Mouse (Mus musculus): ENCODE data around the gene Mpnd. TPM values are rescaled to one million over a fixed set of nuclear protein-coding genes. Genes with fewer than 3 reads are reported as not detected.

Mpnd gene
- polyA plus RNA-seq, 1 experiment from 2014 or later: 156 TPM

GRCm38 (mm10) chr17:55964496-55964895, 41.0 kb upstream of the Mpnd start:
- no peaks in the 10 kb centered on the region for H3K27me3 ChIP-seq
- peaks cover 36% of the 10 kb centered on the region for H3K4me1 ChIP-seq (replicated peaks)
- no peak for ATAC-seq (ENCODE audit: low read depth)
- WGBS: 91% methylated on average over 10 of the region's 10 CpGs
- H3K4me3 ChIP-seq: no peak overlapping the region
- H3K27ac ChIP-seq (replicated peaks): no peak overlapping the region
- no peak overlapping the region for H3K4me2 ChIP-seq
- no peak overlapping the region for H3K9ac ChIP-seq
- H3K9me3 ChIP-seq: no peaks in the 10 kb centered on the region
- H3K36me3 ChIP-seq: peaks cover 68% of the 10 kb centered on the region

- no peak for ATAC-seq (ENCODE audit: low read depth)
- no peak overlapping the region for H3K9ac ChIP-seq
- no peaks in the 10 kb centered on the region for H3K9me3 ChIP-seq
- H3K27ac ChIP-seq (replicated peaks): no peak overlapping the region
- no peak overlapping the region for H3K4me3 ChIP-seq
- no peak overlapping the region for H3K4me2 ChIP-seq
- H3K36me3 ChIP-seq: peaks cover 68% of the 10 kb centered on the region
- WGBS: 86% methylated on average over 9 of the region's 9 CpGs
- H3K4me1 ChIP-seq (replicated peaks): peaks cover 36% of the 10 kb centered on the region
- H3K27me3 ChIP-seq: no peaks in the 10 kb centered on the region
Measured at GRCm38 (mm10) chr17:55964996-55965395, 40.5 kb upstream of the Mpnd start.

- no peak overlapping the region for H3K9ac ChIP-seq
- WGBS: 100% methylated on average over 4 of the region's 4 CpGs
- ATAC-seq (ENCODE audit: low read depth): no peak
- H3K9me3 ChIP-seq: no peaks in the 10 kb centered on the region
- no peak overlapping the region for H3K27ac ChIP-seq (replicated peaks)
- no peaks in the 10 kb centered on the region for H3K27me3 ChIP-seq
- H3K4me3 ChIP-seq: no peak overlapping the region
- H3K36me3 ChIP-seq: peaks cover 53% of the 10 kb centered on the region
- peaks cover 51% of the 10 kb centered on the region for H3K4me1 ChIP-seq (replicated peaks)
- no peak overlapping the region for H3K4me2 ChIP-seq
Measured at GRCm38 (mm10) chr17:55967186-55967585, 38.3 kb upstream of the Mpnd start.

GRCm38 (mm10) chr17:55968210-55968609, 37.3 kb upstream of the Mpnd start:
- H3K27me3 ChIP-seq: no peaks in the 10 kb centered on the region
- peak overlapping the region; percentile 93 for H3K27ac ChIP-seq (replicated peaks)
- no peak overlapping the region for H3K4me3 ChIP-seq
- ATAC-seq (ENCODE audit: low read depth): no peak
- peaks cover 58% of the 10 kb centered on the region for H3K4me1 ChIP-seq (replicated peaks)
- no peaks in the 10 kb centered on the region for H3K9me3 ChIP-seq
- peaks cover 54% of the 10 kb centered on the region for H3K36me3 ChIP-seq
- H3K9ac ChIP-seq: peak overlapping the region; percentile 96; the same call in 1 of the 2 replicates
- 57% methylated on average over 7 of the region's 7 CpGs for WGBS
- H3K4me2 ChIP-seq: no peak overlapping the region

- ATAC-seq (ENCODE audit: low read depth): peak; percentile 75
- H3K9ac ChIP-seq: peak overlapping the region; percentile 96
- H3K4me2 ChIP-seq: peak overlapping the region; percentile 88
- H3K27me3 ChIP-seq: no peaks in the 10 kb centered on the region
- H3K36me3 ChIP-seq: peaks cover 53% of the 10 kb centered on the region
- H3K9me3 ChIP-seq: no peaks in the 10 kb centered on the region
- peak overlapping the region; percentile 69 for H3K4me3 ChIP-seq
- H3K27ac ChIP-seq (replicated peaks): peak overlapping the region; percentile 93
- peaks cover 62% of the 10 kb centered on the region for H3K4me1 ChIP-seq (replicated peaks)
- WGBS: 8% methylated on average over 14 of the region's 14 CpGs
Measured at GRCm38 (mm10) chr17:55969560-55969959, 36.0 kb upstream of the Mpnd start.

GRCm38 (mm10) chr17:55969966-55970891, 35.3 kb upstream of the Mpnd start, which contains the start of gene Shd:
Gene Shd, plus strand, starts transcription at chr17:55970467.
- ATAC-seq (ENCODE audit: low read depth): peak; percentile 59
- Histone ChIP-seq H3K27me3 (no peaks in the 10 kb centered on the region), H3K36me3 (peaks cover 52% of the 10 kb centered on the region), H3K4me1 (replicated peaks) (peaks cover 62% of the 10 kb centered on the region), H3K9ac (peak within 1 kb of the TSS; percentile 96), H3K27ac (replicated peaks) (peak within 1 kb of the TSS; percentile 93), H3K4me2 (peak within 1 kb of the TSS; percentile 88), H3K4me3 (peak within 1 kb of the TSS; percentile 69), H3K9me3 (no peaks in the 10 kb centered on the region)
- WGBS: 7% methylated on average over 54 of the region's 55 CpGs

GRCm38 (mm10) chr17:55971453-55971852, 34.1 kb upstream of the Mpnd start:
- whole genome bisulfite sequencing: 24% methylated on average over 22 of the region's 22 CpGs
- peak overlapping the region; percentile 96 for H3K9ac ChIP-seq
- peak overlapping the region; percentile 88 for H3K4me2 ChIP-seq
- H3K27me3 ChIP-seq: no peaks in the 10 kb centered on the region
- peak overlapping the region; percentile 69 for H3K4me3 ChIP-seq
- H3K4me1 ChIP-seq (replicated peaks): peaks cover 67% of the 10 kb centered on the region
- H3K36me3 ChIP-seq: peaks cover 48% of the 10 kb centered on the region
- H3K27ac ChIP-seq (replicated peaks): 0 out of 2 replicates have a peak overlapping the region, but pooled peaks have one; percentile 93
- no peak for ATAC-seq (ENCODE audit: low read depth)
- no peaks in the 10 kb centered on the region for H3K9me3 ChIP-seq

GRCm38 (mm10) chr17:55976255-55976862, 29.2 kb upstream of the Mpnd start:
- no peaks in the 10 kb centered on the region for H3K27me3 ChIP-seq
- no peak overlapping the region for H3K4me3 ChIP-seq
- peak overlapping the region; percentile 52 for H3K9ac ChIP-seq
- 13% methylated on average over 13 of the region's 13 CpGs for WGBS
- H3K4me2 ChIP-seq: no peak overlapping the region
- H3K9me3 ChIP-seq: no peaks in the 10 kb centered on the region
- H3K27ac ChIP-seq (replicated peaks): peak overlapping the region; percentile 65
- H3K36me3 ChIP-seq: peaks cover 31% of the 10 kb centered on the region
- ATAC-seq (ENCODE audit: low read depth): peak; percentile 71
- peaks cover 36% of the 10 kb centered on the region for H3K4me1 ChIP-seq (replicated peaks)

- Histone ChIP-seq H3K9me3 (no peaks in the 10 kb centered on the region), H3K9ac (peak overlapping the region; percentile 52), H3K4me2 (no peak overlapping the region), H3K4me3 (no peak overlapping the region), H3K4me1 (replicated peaks) (peaks cover 27% of the 10 kb centered on the region), H3K36me3 (peaks cover 31% of the 10 kb centered on the region), H3K27ac (replicated peaks) (peak overlapping the region; percentile 59; the same call in 1 of the 2 replicates), H3K27me3 (no peaks in the 10 kb centered on the region)
- WGBS: 55% methylated on average over 3 of the region's 3 CpGs
- no peak for ATAC-seq (ENCODE audit: low read depth)
Measured at GRCm38 (mm10) chr17:55977301-55977700, 28.2 kb upstream of the Mpnd start.

- H3K4me3 ChIP-seq: peak within 1 kb of the TSS; percentile 74
- peaks cover 35% of the 10 kb centered on the region for H3K36me3 ChIP-seq
- H3K9me3 ChIP-seq: no peaks in the 10 kb centered on the region
- no peaks in the 10 kb centered on the region for H3K27me3 ChIP-seq
- peak within 1 kb of the TSS; percentile 89 for H3K9ac ChIP-seq
- peak; percentile 85 for ATAC-seq (ENCODE audit: low read depth)
- H3K4me2 ChIP-seq: peak within 1 kb of the TSS; percentile 79
- peak within 1 kb of the TSS; percentile 61 for H3K27ac ChIP-seq (replicated peaks)
- H3K4me1 ChIP-seq (replicated peaks): peaks cover 12% of the 10 kb centered on the region
- WGBS: 10% methylated on average over 33 of the region's 35 CpGs
Measured at GRCm38 (mm10) chr17:55986030-55986961, 19.2 kb upstream of the Mpnd start, which contains the start of gene Fsd1. Gene Fsd1, plus strand, starts transcription at chr17:55986509.

- 86% methylated on average over 8 of the region's 8 CpGs for WGBS
- Histone ChIP-seq H3K27me3 (no peaks in the 10 kb centered on the region), H3K36me3 (peaks cover 75% of the 10 kb centered on the region), H3K4me1 (replicated peaks) (peaks cover 20% of the 10 kb centered on the region), H3K9ac (no peak overlapping the region), H3K4me2 (no peak overlapping the region), H3K27ac (replicated peaks) (no peak overlapping the region), H3K9me3 (no peaks in the 10 kb centered on the region), H3K4me3 (no peak overlapping the region)
- ATAC-seq (ENCODE audit: low read depth): no peak
Measured at GRCm38 (mm10) chr17:55990278-55990898, 15.1 kb upstream of the Mpnd start.
